Mouse (Mus musculus) layer of hippocampus, adult 18-20 months (tissue): ENCODE measurements around the gene Cyp2d40. TPM values are rescaled to one million over a fixed set of nuclear protein-coding genes. Genes with fewer than 3 reads are reported as not detected.

Experiments
- microRNA-seq, 2 experiments: library from miRNA; unstranded; fragments of <30 nt; microRNA quantifications; one replicate each; pipeline ENCODE4 v1.2.0; 2021
- total RNA-seq, 2 experiments: library from RNA; stranded (reverse); gene quantifications; 2 replicates each; pipeline ENCODE4 v1.2.3; 2021

Gene Cyp2d40
- total RNA-seq, 2 experiments from 2014 or later: not detected

Small RNA genes within 50 kb of the gene (microRNA-seq; reads per million reads assigned to microRNA genes)
- 0 reads per million in 2 experiments for gene Gm27618

Other genes with a start within 250 kb of the Cyp2d40 start
- not detected for gene Cyp2d12, start 209.1 kb downstream of the Cyp2d40 start, total RNA-seq
- gene Cyp2d34, start 143.2 kb downstream of the Cyp2d40 start, total RNA-seq: not detected
- under 1 TPM in 1 of 2 experiments, not detected in 1; 0.20 TPM for gene Cyp2d26, start 30.1 kb upstream of the Cyp2d40 start, total RNA-seq
- gene Tcf20, start 223.7 kb upstream of the Cyp2d40 start, total RNA-seq: 100 to 1,000 TPM; 238 to 241 TPM